Mouse (Mus musculus) liver, postnatal 0 days (tissue): ENCODE data around the gene Alas2. TPM values are rescaled to one million over a fixed set of nuclear protein-coding genes. Genes with fewer than 3 reads are reported as not detected.

Experiments used
- ATAC-seq: fragments of 200-750 bp; cut with Nextera tagmentation; 2 replicates; pipeline ENCODE4 v1.8.0; 2017; ENCODE audit warnings: mild to moderate bottlenecking, moderate library complexity
- DNase-seq: peaks from one replicate; pipeline ENCODE4 v3.0.0-alpha.2; 2016
- H3K27ac ChIP-seq: fragments of 300-500 bp; sonication (generic); 2 replicates; pipeline ENCODE4 v1.5.1; 2014; ENCODE audit warnings: antibody characterized with exemption, moderate library complexity, mild to moderate bottlenecking, low read depth
- H3K27me3 ChIP-seq: fragments of 300-500 bp; sonication (generic); 2 replicates; pipeline ENCODE4 v1.6.1; 2014; ENCODE audit warnings: low read length, control low read depth, mixed read lengths; ENCODE audit not compliant: insufficient read depth
- H3K36me3 ChIP-seq: fragments of 300-500 bp; sonication (generic); replicated peaks from 2 replicates; pipeline ENCODE4 v1.6.1; 2014; ENCODE audit warnings: mild to moderate bottlenecking, control low read depth, low read length, moderate library complexity, mixed read lengths; ENCODE audit not compliant: insufficient read depth
- H3K4me1 ChIP-seq: fragments of 300-500 bp; sonication (generic); 2 replicates; pipeline ENCODE4 v1.6.1; 2014; ENCODE audit warnings: antibody characterized with exemption, mild to moderate bottlenecking, control low read depth; ENCODE audit not compliant: insufficient read depth
- H3K4me2 ChIP-seq: fragments of 300-500 bp; sonication (generic); 2 replicates; pipeline ENCODE4 v1.6.1; 2014; ENCODE audit warnings: low read depth, mild to moderate bottlenecking, low read length, moderate library complexity, mixed read lengths
- H3K4me3 ChIP-seq: fragments of 300-500 bp; sonication (generic); 2 replicates; pipeline ENCODE4 v1.5.1; 2014; ENCODE audit warnings: low read depth, low read length
- H3K9ac ChIP-seq: fragments of 300-500 bp; sonication (generic); replicated peaks from 2 replicates; pipeline ENCODE4 v1.6.1; 2014; ENCODE audit warnings: mild to moderate bottlenecking, moderate library complexity
- H3K9me3 ChIP-seq: fragments of 300-500 bp; sonication (generic); 2 replicates; pipeline ENCODE4 v1.6.1; 2016; ENCODE audit warnings: mild to moderate bottlenecking, control low read depth, low read length, mixed read lengths
- CTCF ChIP-seq: sonication (generic); IDR thresholded peaks from 2 replicates; pipeline ENCODE4 v1.5.1; 2016; ENCODE audit warnings: antibody characterized with exemption, low read depth
- EP300 ChIP-seq: IDR thresholded peaks from 2 replicates; pipeline ENCODE4 v1.6.1; 2016; ENCODE audit warnings: antibody characterized with exemption, low read depth, mild to moderate bottlenecking
- WGBS: fragments of 180-500 bp; shearing (Covaris S2); extraction: QIAGEN DNeasy Blood & Tissue Kit; methylation state at CpG from one replicate; pipeline ENCODE4 v1.1.7; 2014; ENCODE audit not compliant: insufficient replicate concordance; 5-methylcytosine and 5-hydroxymethylcytosine counted together
- polyA plus RNA-seq: library from polyadenylated mRNA; unstranded; fragments of >200 nt; fragmentation: Nextera tagmentation; extraction: Ambion mirVana; gene quantifications from 2 replicates; pipeline ENCODE4 v1.2.1, GENCODE M21; 2015

Gene Alas2
- polyA plus RNA-seq, 1 experiment from 2014 or later: 444 TPM

GRCm38 (mm10) chrX:150516477-150516876, 30.7 kb upstream of the Alas2 start:
- H3K9me3 ChIP-seq: no peaks in the 10 kb centered on the region
- no peaks in the 10 kb centered on the region for H3K36me3 ChIP-seq
- H3K4me3 ChIP-seq: no peak overlapping the region
- WGBS: 58% methylated on average over 1 of the region's 1 CpGs
- H3K4me2 ChIP-seq: peak overlapping the region; percentile 31; the same call in 1 of the 2 replicates
- H3K9ac ChIP-seq: no peak overlapping the region
- ATAC-seq (peak; percentile 89), DNase-seq (no peak)
- no peaks in the 10 kb centered on the region for H3K4me1 ChIP-seq
- no peaks in the 10 kb centered on the region for H3K27me3 ChIP-seq
- H3K27ac ChIP-seq: peak overlapping the region; percentile 62
- TF ChIP-seq EP300: no peak
- no peak for TF ChIP-seq CTCF

DNA sequence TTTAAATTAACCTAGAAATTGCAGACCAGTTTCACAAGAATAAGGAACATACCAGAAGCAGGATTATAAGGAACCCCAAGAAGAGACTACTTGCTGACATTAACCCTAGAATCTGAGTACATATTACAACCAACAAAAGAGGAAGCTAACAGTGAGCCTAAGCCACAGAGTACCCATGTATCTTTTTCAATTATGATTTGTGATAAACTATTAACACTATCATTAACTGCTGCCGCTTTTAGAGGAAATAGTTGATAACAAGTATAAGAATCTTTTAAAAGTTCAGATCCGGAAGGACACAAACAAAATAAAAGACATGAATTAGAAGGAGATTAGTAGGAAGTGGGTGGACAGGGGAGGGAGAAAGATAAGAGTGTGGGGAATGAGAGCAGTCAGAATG, 7.1 kb upstream of the Alas2 start:
- Histone ChIP-seq H3K9ac (no peak overlapping the region), H3K4me1 (no peaks in the 10 kb centered on the region), H3K27ac (no peak overlapping the region), H3K4me2 (no peak overlapping the region), H3K9me3 (no peaks in the 10 kb centered on the region), H3K4me3 (no peak overlapping the region), H3K36me3 (no peaks in the 10 kb centered on the region), H3K27me3 (no peaks in the 10 kb centered on the region)
- TF ChIP-seq EP300: no peak
- TF ChIP-seq CTCF: no peak
- ATAC-seq: no peak
- WGBS: 58% methylated on average over 2 of the region's 2 CpGs
- DNase-seq: no peak

GRCm38 (mm10) chrX:150541684-150542083, 5.5 kb upstream of the Alas2 start:
- TF ChIP-seq EP300 (no peak), CTCF (no peak)
- Histone ChIP-seq H3K27ac (no peak overlapping the region), H3K4me1 (no peaks in the 10 kb centered on the region), H3K4me2 (no peak overlapping the region), H3K9me3 (no peaks in the 10 kb centered on the region), H3K4me3 (no peak overlapping the region), H3K27me3 (no peaks in the 10 kb centered on the region), H3K36me3 (no peaks in the 10 kb centered on the region), H3K9ac (no peak overlapping the region)
- DNase-seq (no peak), ATAC-seq (no peak)

DNA sequence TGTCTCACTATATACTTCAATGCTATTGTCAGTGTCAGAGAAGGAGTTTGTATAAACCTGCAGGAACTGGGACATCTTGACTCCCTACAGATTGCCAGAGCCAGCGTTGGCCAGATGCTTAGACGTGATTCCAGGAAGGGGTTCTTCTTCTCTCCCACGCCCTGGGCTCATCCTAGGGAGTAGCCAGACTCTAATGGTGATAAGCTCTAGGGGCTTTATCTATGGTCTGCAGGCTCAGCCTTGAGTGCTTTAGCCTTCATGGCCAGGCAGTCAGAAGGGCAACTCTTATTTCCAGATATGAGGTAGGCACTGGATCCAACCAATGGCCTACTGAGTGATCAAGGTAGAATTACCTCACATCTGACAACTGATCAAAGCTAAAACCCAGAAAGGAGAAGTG, 2.5 kb downstream of the Alas2 start:
- TF ChIP-seq EP300 (peak; percentile 99), CTCF (no peak)
- Histone ChIP-seq H3K36me3 (peaks cover 11% of the 10 kb centered on the region), H3K27ac (peak overlapping the region; percentile 86), H3K9me3 (no peaks in the 10 kb centered on the region), H3K4me2 (no peak overlapping the region), H3K4me3 (peak overlapping the region; percentile 49; the same call in 1 of the 2 replicates), H3K27me3 (no peaks in the 10 kb centered on the region), H3K9ac (0 out of 2 replicates have a peak overlapping the region, but pooled peaks have one; percentile 73), H3K4me1 (no peaks in the 10 kb centered on the region)
- ATAC-seq (peak; percentile 96), DNase-seq (peak; percentile 68)
- WGBS: 57% methylated on average over 3 of the region's 3 CpGs

- Histone ChIP-seq H3K4me3 (peak overlapping the region; percentile 17; the same call in 1 of the 2 replicates), H3K27ac (peak overlapping the region; percentile 72)
Observed at GRCm38 (mm10) chrX:150551986-150552385, 4.8 kb downstream of the Alas2 start.

GRCm38 (mm10) chrX:150554032-150554431, 6.9 kb downstream of the Alas2 start:
- Histone ChIP-seq H3K9ac (no peak overlapping the region), H3K4me1 (no peaks in the 10 kb centered on the region), H3K4me3 (no peak overlapping the region), H3K4me2 (peak overlapping the region; percentile 55; the same call in 1 of the 2 replicates), H3K27ac (peak overlapping the region; percentile 16; the same call in 1 of the 2 replicates), H3K36me3 (peaks cover 30% of the 10 kb centered on the region), H3K9me3 (no peaks in the 10 kb centered on the region), H3K27me3 (no peaks in the 10 kb centered on the region)
- WGBS: 68% methylated on average over 3 of the region's 3 CpGs
- TF ChIP-seq EP300: 0 out of 2 replicates have a peak, but pooled peaks have one; percentile 3
- no peak for TF ChIP-seq CTCF
- no peak for DNase-seq
- no peak for ATAC-seq

More at GRCm38 (mm10) chrX:150551986-150552385, 4.8 kb downstream of the Alas2 start:
- Histone ChIP-seq H3K4me1 (no peaks in the 10 kb centered on the region), H3K9ac (no peak overlapping the region; the same call in 1 of the 2 replicates), H3K4me2 (peak overlapping the region; percentile 62), H3K9me3 (no peaks in the 10 kb centered on the region), H3K27me3 (no peaks in the 10 kb centered on the region), H3K36me3 (peaks cover 21% of the 10 kb centered on the region)
- ATAC-seq (no peak), DNase-seq (no peak)
- TF ChIP-seq CTCF (no peak), EP300 (no peak)
- 78% methylated on average over 2 of the region's 2 CpGs for WGBS
